Mouse (Mus musculus) MEL-GATA-1-ER (cell line): ENCODE data around the gene D430041D05Rik.

Experiments used
- DNase-seq: peaks from one replicate; pipeline ENCODE4 v3.0.0-alpha.2; 2012; ENCODE audit warnings: low read depth; ENCODE audit errors: extremely low read depth

D430041D05Rik gene

GRCm38 (mm10) chr2:104282835-104283234 is 128.0 kb downstream of the D430041D05Rik start:
- DNase-seq = no peak

- no peak for DNase-seq
These were observed 143.8 kb downstream of the D430041D05Rik start for GRCm38 (mm10) chr2:104267049-104267448.

- no peak for DNase-seq
These were observed 149.1 kb downstream of the D430041D05Rik start for GRCm38 (mm10) chr2:104261741-104262067.

- no peak for DNase-seq
These were observed 149.7 kb downstream of the D430041D05Rik start for GRCm38 (mm10) chr2:104260920-104261740.

- DNase-seq = no peak
These were observed 154.2 kb downstream of the D430041D05Rik start for GRCm38 (mm10) chr2:104256585-104256984.

GRCm38 (mm10) chr2:104254944-104255343 is 155.9 kb downstream of the D430041D05Rik start:
- no peak for DNase-seq

GRCm38 (mm10) chr2:104253341-104253740 is 157.5 kb downstream of the D430041D05Rik start:
- DNase-seq = no peak

DNA sequence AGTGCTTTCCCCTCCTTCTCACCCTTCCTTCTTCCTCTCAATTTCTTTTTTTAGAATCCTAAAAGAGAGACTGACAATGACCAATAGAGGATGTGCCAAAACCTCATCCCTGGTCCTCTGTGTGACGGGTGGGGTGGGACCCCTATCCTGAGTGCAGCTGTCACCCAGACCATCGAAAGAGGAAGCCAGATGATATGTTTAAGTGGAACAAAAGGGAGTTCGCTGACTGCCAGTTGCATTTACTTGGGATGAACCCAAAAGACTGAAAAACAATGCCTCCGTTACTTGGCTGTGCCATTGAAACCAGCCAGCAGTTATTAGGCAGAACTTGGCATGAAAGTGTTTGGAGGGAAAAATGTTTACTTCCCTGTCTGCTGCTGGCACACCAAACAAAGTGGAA is 159.2 kb downstream of the D430041D05Rik start:
- DNase-seq = no peak

DNA sequence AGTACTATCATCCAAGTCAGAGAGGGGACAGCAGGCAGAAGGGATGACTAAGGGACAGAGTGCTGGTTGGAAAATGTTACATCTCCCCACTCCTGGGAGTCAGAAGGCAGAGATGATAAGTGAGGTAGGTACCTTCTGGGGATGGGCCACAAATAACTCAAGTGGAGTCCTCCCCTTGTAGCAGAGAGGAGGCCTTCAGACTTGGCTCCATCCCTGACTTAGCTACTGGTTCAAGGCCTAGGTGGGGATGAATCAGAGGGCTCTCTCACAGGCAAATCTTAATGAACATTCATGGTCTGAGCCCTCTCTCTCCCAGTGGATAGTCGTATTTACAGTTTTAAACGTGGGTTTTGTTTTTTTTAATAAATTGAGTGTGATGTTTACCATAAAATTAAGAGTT is 161.0 kb downstream of the D430041D05Rik start:
- DNase-seq = no peak

DNA sequence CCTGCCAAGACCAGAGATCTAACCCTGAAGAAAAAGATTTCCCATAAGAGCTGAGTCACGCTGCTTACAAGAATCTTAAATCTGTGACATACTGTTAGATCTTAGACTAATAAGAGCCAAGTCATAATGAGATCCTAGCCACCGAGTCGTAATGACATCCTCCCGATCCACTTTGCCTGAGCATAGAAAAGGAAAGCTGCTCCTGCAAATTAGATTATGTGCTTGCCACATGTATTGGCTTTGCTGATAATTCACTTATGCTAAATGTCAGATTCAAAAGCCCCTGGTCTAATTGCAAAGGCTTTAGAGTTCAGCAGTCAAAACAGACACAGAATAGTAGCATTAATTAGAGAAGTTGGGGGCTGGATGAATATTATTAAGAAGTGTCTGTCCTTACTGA is 164.0 kb downstream of the D430041D05Rik start:
- DNase-seq = no peak

DNA sequence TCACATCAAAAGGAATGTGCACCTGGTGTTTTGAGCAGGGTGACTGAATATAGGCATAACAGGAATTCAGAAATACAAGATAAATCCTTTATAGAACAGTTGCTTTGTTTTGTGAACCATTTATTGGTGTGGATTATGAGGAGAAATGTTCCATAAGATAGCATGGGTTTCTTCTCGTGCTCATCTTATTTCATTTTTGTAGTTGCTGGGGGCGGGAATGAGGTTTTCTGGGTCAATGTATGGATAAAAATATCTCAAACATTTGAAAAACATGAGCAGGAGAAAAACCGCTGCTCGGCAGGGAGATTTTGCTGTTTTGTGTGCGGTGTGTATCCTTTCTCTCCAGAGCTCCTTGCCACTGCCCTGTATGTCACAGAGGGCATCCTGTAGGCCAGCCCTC is 168.8 kb downstream of the D430041D05Rik start:
- DNase-seq = no peak

DNA sequence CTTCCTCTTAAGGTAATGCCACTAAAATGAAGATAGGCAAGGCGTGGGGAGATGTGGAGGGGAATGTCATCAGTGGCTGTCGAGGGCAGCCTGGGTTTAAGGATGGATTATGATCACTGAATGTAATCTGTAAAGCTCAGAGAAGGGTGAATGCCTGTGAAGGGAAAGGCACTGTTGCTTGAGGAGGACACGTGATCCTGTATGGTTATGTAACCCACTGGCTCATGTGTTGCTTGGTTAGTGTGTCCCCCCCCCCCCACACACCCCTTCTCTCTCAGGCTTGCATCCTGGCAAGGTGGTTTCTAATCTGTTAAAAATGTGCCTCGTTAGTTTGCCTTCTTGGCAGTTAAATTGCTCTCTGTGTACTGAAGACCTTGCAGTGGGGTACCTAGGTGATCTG is 173.7 kb downstream of the D430041D05Rik start:
- DNase-seq = no peak

- no peak for DNase-seq
These were observed 180.4 kb downstream of the D430041D05Rik start for GRCm38 (mm10) chr2:104230444-104230843.

DNA sequence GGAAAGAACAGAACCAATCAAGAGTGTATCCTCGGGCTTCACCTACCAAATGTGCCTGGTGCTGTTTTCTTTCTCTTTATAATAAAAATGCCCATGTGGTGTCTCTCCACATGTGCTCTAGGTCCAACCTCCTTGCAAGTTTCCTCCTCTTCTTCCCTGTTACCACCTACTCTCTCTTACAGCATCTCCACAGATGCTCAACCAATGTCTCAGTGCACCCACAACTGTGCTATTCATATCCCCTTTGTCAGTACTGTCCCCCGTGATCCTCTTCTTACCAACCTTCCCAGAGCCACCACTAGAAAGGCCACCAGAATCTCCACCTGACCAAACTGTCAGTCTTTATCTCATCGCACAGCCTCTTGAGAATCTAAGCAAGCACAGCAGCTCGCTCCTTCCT is 184.8 kb downstream of the D430041D05Rik start:
- DNase-seq = no peak

- DNase-seq = no peak
These were observed 191.0 kb downstream of the D430041D05Rik start for GRCm38 (mm10) chr2:104219733-104220391.

DNA sequence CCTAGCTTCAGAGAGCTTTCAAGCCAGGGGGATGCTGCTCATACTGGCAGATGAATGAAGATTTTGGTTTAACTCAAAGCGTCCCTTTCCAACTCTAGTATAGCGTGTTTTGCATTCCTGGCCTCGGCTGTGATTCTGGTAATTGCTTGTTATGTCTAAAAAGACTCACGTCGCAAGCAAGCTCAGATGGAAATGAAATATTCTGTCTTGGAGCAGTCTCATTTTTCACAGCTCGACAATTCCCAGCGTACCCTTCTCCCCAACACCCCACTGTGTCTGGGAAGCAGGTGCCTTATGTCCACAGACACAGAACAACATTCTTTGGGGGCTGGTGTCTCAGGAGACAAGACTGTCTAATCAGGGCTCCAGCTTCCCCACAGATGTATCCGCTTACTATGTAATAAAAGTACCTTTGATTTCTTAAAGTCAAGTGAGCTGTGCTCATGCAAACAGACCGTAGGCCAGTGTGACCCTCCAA is 192.2 kb downstream of the D430041D05Rik start:
- DNase-seq = no peak

- no peak for DNase-seq
These were observed 192.7 kb downstream of the D430041D05Rik start for GRCm38 (mm10) chr2:104218114-104218513.

- DNase-seq = no peak
These were observed 201.4 kb downstream of the D430041D05Rik start for GRCm38 (mm10) chr2:104209408-104209807.

- DNase-seq = no peak
These were observed 202.4 kb downstream of the D430041D05Rik start for GRCm38 (mm10) chr2:104208415-104208814.

DNA sequence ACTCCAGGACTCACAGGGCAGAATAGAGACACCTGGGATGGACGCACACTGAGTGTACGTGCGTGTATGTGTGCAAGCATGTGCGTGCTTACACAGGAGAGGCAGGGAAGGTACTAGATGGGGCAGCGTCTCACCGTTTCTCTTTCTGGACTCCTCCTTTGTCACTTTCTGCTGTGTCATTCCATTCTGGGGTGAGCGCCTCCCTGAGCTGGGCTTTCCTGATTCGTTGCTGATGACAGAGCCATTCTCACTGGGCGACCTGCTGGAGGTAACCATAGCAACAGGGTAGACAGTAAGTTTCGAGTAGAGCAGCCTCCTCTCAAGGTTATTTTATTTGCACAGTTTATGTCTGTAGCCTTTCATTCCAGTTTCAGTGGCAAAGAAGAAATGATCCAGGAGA is 202.9 kb downstream of the D430041D05Rik start:
- no peak for DNase-seq

DNA sequence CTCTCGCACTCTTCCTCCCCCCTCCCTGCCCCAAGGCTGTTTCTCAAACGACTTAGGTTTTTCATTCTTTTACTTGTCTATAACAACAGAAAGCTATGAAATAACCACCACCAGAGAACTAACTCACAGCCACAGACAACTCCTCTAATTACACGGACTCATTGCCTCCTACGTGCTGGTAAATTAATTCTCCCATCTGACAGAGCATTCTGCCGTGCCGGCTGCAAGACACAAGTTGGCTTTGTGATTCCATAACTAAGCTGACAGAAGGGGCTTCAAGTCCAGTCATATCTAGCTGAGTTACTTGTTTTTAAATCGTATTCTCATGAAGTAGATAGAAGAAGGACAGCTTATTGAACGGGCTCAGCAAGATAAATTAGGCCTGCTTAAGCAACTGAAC is 205.2 kb downstream of the D430041D05Rik start:
- DNase-seq = no peak

GRCm38 (mm10) chr2:104200211-104200610 is 210.6 kb downstream of the D430041D05Rik start:
- no peak for DNase-seq

DNA sequence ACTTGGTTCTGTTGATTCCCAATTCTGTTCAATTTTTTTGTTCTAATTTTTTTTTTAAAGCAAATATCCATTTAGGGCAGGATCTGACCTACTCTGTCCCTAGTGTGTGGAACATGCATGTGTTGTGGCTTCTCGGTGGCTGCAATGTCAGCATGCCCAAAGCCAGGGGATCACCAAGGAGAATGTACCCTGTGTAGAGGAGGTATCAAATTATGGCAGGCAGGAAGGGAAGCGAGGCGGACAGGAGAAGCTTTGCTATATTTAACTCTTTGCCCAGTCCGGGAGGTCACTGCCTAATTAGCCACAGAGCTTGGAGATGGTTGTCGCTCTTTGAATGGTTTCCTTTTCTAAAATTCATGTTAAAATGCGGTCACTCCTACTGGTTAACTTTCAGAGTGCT is 212.6 kb downstream of the D430041D05Rik start:
- DNase-seq = no peak
